Mouse (Mus musculus): ENCODE data around the gene Cx3cr1. TPM values are rescaled to one million over a fixed set of nuclear protein-coding genes. Genes with fewer than 3 reads are reported as not detected.

Gene Cx3cr1
- polyA plus RNA-seq, 1 experiment from 2014 or later = 7.6 TPM

- Histone ChIP-seq H3K9ac (ENCODE audit: low read length) (no peak overlapping the region), H3K9me3 (ENCODE audit: control insufficient read depth, low read length) (no peaks in the 10 kb centered on the region), H3K4me2 (ENCODE audit: low read length) (no peak overlapping the region), H3K27ac (ENCODE audit: low read depth) (no peak overlapping the region), H3K36me3 (ENCODE audit: control insufficient read depth, insufficient read depth, low read length) (no peaks in the 10 kb centered on the region), H3K4me1 (replicated peaks; ENCODE audit: control insufficient read depth, insufficient read depth, low read length) (peaks cover 13% of the 10 kb centered on the region), H3K4me3 (ENCODE audit: low read depth, low read length) (no peak overlapping the region), H3K27me3 (replicated peaks; ENCODE audit: control insufficient read depth, insufficient read depth, low read length) (no peaks in the 10 kb centered on the region)
- ATAC-seq (replicated peaks; ENCODE audit: low FRiP score, low TSS enrichment, low read depth) (no peak), DNase-seq (ENCODE audit: low spot score) (no peak)
- 51% methylated on average over 7 of the region's 7 CpGs for WGBS
Measured at GRCm38 (mm10) chr9:120009226-120009841, 60.3 kb downstream of the Cx3cr1 start.

DNA sequence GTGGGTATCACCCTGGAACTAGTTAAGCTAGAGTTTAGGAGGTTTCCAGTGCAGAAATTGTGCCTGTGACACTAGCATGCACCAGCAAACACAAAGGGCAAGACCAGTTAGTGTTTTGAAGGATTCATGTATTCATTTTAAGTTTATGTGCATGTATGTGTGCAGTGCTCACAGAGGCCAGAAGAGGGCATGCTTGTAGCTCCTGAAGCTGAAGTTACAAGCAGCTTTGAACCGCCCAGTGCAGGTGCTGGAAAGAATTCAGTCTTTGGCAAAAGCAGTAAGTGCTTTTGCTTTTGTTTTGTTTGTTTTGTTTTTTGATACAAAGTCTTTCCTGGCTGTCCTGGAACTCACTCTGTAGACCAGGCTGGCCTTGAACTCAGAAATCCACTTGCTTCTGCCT is 61.8 kb downstream of the Cx3cr1 start:
- Histone ChIP-seq H3K9me3 (ENCODE audit: control insufficient read depth, low read length) (no peaks in the 10 kb centered on the region), H3K4me2 (ENCODE audit: low read length) (no peak overlapping the region), H3K9ac (ENCODE audit: low read length) (no peak overlapping the region), H3K27me3 (replicated peaks; ENCODE audit: control insufficient read depth, insufficient read depth, low read length) (no peaks in the 10 kb centered on the region), H3K27ac (ENCODE audit: low read depth) (no peak overlapping the region), H3K4me1 (replicated peaks; ENCODE audit: control insufficient read depth, insufficient read depth, low read length) (peaks cover 13% of the 10 kb centered on the region), H3K4me3 (ENCODE audit: low read depth, low read length) (no peak overlapping the region), H3K36me3 (ENCODE audit: control insufficient read depth, insufficient read depth, low read length) (no peaks in the 10 kb centered on the region)
- WGBS = 97% methylated on average over 1 of the region's 1 CpGs
- DNase-seq (ENCODE audit: low spot score) (no peak), ATAC-seq (replicated peaks; ENCODE audit: low FRiP score, low TSS enrichment, low read depth) (no peak)

DNA sequence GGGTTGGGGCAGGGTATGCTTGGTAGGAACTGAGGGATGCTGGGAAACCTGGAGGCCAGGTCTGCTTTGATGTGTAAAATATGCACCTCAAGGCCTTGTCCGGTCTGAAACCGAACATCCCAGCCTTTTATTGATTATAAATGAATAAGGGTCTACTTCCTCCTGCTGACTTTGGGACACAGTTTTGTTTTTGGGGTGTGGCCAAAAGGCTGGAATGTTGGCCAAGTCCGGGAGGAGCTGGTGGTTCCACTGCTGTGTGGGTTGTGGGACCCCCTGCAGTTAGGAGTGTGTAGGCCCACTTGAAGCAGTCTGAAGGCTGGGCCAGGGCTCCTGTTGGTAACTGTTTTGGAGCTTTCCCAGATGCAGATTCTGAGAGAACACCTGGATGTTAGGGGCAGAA is 63.7 kb downstream of the Cx3cr1 start:
- Histone ChIP-seq H3K4me3 (ENCODE audit: low read depth, low read length) (no peak overlapping the region), H3K27ac (ENCODE audit: low read depth) (no peak overlapping the region), H3K4me1 (replicated peaks; ENCODE audit: control insufficient read depth, insufficient read depth, low read length) (peaks cover 17% of the 10 kb centered on the region), H3K9ac (ENCODE audit: low read length) (no peak overlapping the region), H3K4me2 (ENCODE audit: low read length) (no peak overlapping the region), H3K27me3 (replicated peaks; ENCODE audit: control insufficient read depth, insufficient read depth, low read length) (no peaks in the 10 kb centered on the region), H3K9me3 (ENCODE audit: control insufficient read depth, low read length) (no peaks in the 10 kb centered on the region), H3K36me3 (ENCODE audit: control insufficient read depth, insufficient read depth, low read length) (no peaks in the 10 kb centered on the region)
- WGBS = 52% methylated on average over 3 of the region's 3 CpGs
- ATAC-seq (replicated peaks; ENCODE audit: low FRiP score, low TSS enrichment, low read depth) (no peak), DNase-seq (ENCODE audit: low spot score) (no peak)

GRCm38 (mm10) chr9:120002893-120003292 is 66.8 kb downstream of the Cx3cr1 start:
- H3K9me3 ChIP-seq (ENCODE audit: control insufficient read depth, low read length) = no peaks in the 10 kb centered on the region
- peaks cover 8% of the 10 kb centered on the region for H3K4me1 ChIP-seq (replicated peaks; ENCODE audit: control insufficient read depth, insufficient read depth, low read length)
- no peak overlapping the region for H3K27ac ChIP-seq (ENCODE audit: low read depth)
- no peak overlapping the region for H3K4me2 ChIP-seq (ENCODE audit: low read length)
- no peaks in the 10 kb centered on the region for H3K27me3 ChIP-seq (replicated peaks; ENCODE audit: control insufficient read depth, insufficient read depth, low read length)
- no peaks in the 10 kb centered on the region for H3K36me3 ChIP-seq (ENCODE audit: control insufficient read depth, insufficient read depth, low read length)
- 76% methylated on average over 5 of the region's 5 CpGs for WGBS
- ATAC-seq (replicated peaks; ENCODE audit: low FRiP score, low TSS enrichment, low read depth) (no peak), DNase-seq (ENCODE audit: low spot score) (no peak)
- H3K9ac ChIP-seq (ENCODE audit: low read length) = no peak overlapping the region
- H3K4me3 ChIP-seq (ENCODE audit: low read depth, low read length) = no peak overlapping the region

- ATAC-seq (replicated peaks; ENCODE audit: low FRiP score, low TSS enrichment, low read depth) (peak; percentile 91), DNase-seq (ENCODE audit: low spot score) (peak; percentile 94)
- peak overlapping the region; percentile 87 for H3K27ac ChIP-seq (ENCODE audit: low read depth)
- H3K9me3 ChIP-seq (ENCODE audit: control insufficient read depth, low read length) = no peaks in the 10 kb centered on the region
- WGBS = 10% methylated on average over 31 of the region's 31 CpGs
- H3K36me3 ChIP-seq (ENCODE audit: control insufficient read depth, insufficient read depth, low read length) = no peaks in the 10 kb centered on the region
- peak overlapping the region; percentile 46 for H3K4me3 ChIP-seq (ENCODE audit: low read depth, low read length)
- H3K9ac ChIP-seq (ENCODE audit: low read length) = peak overlapping the region; percentile 56
- H3K27me3 ChIP-seq (replicated peaks; ENCODE audit: control insufficient read depth, insufficient read depth, low read length) = no peaks in the 10 kb centered on the region
- peaks cover 8% of the 10 kb centered on the region for H3K4me1 ChIP-seq (replicated peaks; ENCODE audit: control insufficient read depth, insufficient read depth, low read length)
- H3K4me2 ChIP-seq (ENCODE audit: low read length) = peak overlapping the region; percentile 77
Measured at GRCm38 (mm10) chr9:120001945-120002725, 67.5 kb downstream of the Cx3cr1 start.

GRCm38 (mm10) chr9:120000761-120001160 is 68.9 kb downstream of the Cx3cr1 start:
- DNase-seq (ENCODE audit: low spot score) (no peak), ATAC-seq (replicated peaks; ENCODE audit: low FRiP score, low TSS enrichment, low read depth) (no peak)
- H3K36me3 ChIP-seq (ENCODE audit: control insufficient read depth, insufficient read depth, low read length) = no peaks in the 10 kb centered on the region
- no peak overlapping the region for H3K27ac ChIP-seq (ENCODE audit: low read depth)
- H3K4me1 ChIP-seq (replicated peaks; ENCODE audit: control insufficient read depth, insufficient read depth, low read length) = peaks cover 8% of the 10 kb centered on the region
- H3K9ac ChIP-seq (ENCODE audit: low read length) = no peak overlapping the region
- H3K27me3 ChIP-seq (replicated peaks; ENCODE audit: control insufficient read depth, insufficient read depth, low read length) = no peaks in the 10 kb centered on the region
- 75% methylated on average over 5 of the region's 5 CpGs for WGBS
- H3K4me3 ChIP-seq (ENCODE audit: low read depth, low read length) = no peak overlapping the region
- no peaks in the 10 kb centered on the region for H3K9me3 ChIP-seq (ENCODE audit: control insufficient read depth, low read length)
- H3K4me2 ChIP-seq (ENCODE audit: low read length) = no peak overlapping the region

DNA sequence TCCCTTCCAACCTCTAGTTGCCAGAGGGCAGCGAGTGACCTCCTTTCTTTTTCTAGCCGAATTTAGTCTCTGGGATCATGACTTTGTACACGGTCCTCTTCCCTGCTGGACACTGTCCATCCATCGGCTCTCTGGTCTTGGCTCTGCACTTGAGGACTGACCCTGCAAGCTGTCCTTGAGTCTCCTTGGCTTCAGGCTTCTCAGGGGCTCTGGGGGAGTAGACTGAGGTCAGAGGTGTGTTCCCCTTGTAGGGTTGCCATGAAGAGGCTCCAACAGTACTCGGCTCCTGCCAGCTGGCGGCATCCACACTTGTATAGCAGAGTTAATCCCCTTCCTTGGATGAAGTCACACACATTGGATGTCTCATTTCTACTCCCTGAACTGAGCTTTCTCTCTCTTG is 70.0 kb downstream of the Cx3cr1 start:
- H3K4me2 ChIP-seq (ENCODE audit: low read length) = no peak overlapping the region
- H3K27me3 ChIP-seq (replicated peaks; ENCODE audit: control insufficient read depth, insufficient read depth, low read length) = no peaks in the 10 kb centered on the region
- H3K36me3 ChIP-seq (ENCODE audit: control insufficient read depth, insufficient read depth, low read length) = no peaks in the 10 kb centered on the region
- no peak overlapping the region for H3K27ac ChIP-seq (ENCODE audit: low read depth)
- peaks cover 8% of the 10 kb centered on the region for H3K4me1 ChIP-seq (replicated peaks; ENCODE audit: control insufficient read depth, insufficient read depth, low read length)
- WGBS = 76% methylated on average over 6 of the region's 6 CpGs
- DNase-seq (ENCODE audit: low spot score) = no peak
- no peak overlapping the region for H3K4me3 ChIP-seq (ENCODE audit: low read depth, low read length)
- ATAC-seq (replicated peaks; ENCODE audit: low FRiP score, low TSS enrichment, low read depth) = no peak
- no peaks in the 10 kb centered on the region for H3K9me3 ChIP-seq (ENCODE audit: control insufficient read depth, low read length)
- no peak overlapping the region for H3K9ac ChIP-seq (ENCODE audit: low read length)

DNA sequence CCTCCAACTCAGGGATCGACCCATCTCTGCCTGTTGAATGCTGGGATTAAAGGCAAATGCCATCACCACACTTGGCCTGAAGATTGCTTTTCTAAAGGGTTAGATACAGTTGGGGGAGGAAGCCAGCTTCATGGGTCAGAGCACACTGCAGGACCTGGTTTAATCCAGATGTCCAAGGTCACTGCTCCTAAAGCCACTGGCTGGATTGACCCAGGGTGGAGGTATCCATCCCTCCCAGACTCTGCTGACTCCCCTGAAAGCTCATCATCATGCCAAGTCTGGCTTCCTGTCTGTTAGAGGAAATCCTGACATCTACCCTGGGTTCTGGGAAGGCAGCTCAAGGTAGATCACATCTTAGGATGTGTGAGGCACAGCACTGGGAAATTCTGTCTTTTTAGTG is 70.9 kb downstream of the Cx3cr1 start:
- Histone ChIP-seq H3K9me3 (ENCODE audit: control insufficient read depth, low read length) (no peaks in the 10 kb centered on the region), H3K36me3 (ENCODE audit: control insufficient read depth, insufficient read depth, low read length) (no peaks in the 10 kb centered on the region), H3K27ac (ENCODE audit: low read depth) (no peak overlapping the region), H3K9ac (ENCODE audit: low read length) (no peak overlapping the region), H3K4me3 (ENCODE audit: low read depth, low read length) (no peak overlapping the region), H3K4me1 (replicated peaks; ENCODE audit: control insufficient read depth, insufficient read depth, low read length) (peaks cover 8% of the 10 kb centered on the region), H3K27me3 (replicated peaks; ENCODE audit: control insufficient read depth, insufficient read depth, low read length) (no peaks in the 10 kb centered on the region), H3K4me2 (ENCODE audit: low read length) (no peak overlapping the region)
- WGBS = 82% methylated on average over 1 of the region's 1 CpGs
- ATAC-seq (replicated peaks; ENCODE audit: low FRiP score, low TSS enrichment, low read depth) (no peak), DNase-seq (ENCODE audit: low spot score) (no peak)

GRCm38 (mm10) chr9:119996080-119996479 is 73.6 kb downstream of the Cx3cr1 start:
- no peaks in the 10 kb centered on the region for H3K4me1 ChIP-seq (replicated peaks; ENCODE audit: control insufficient read depth, insufficient read depth, low read length)
- H3K4me2 ChIP-seq (ENCODE audit: low read length) = no peak overlapping the region
- ATAC-seq (replicated peaks; ENCODE audit: low FRiP score, low TSS enrichment, low read depth) (no peak), DNase-seq (ENCODE audit: low spot score) (no peak)
- H3K4me3 ChIP-seq (ENCODE audit: low read depth, low read length) = no peak overlapping the region
- no peaks in the 10 kb centered on the region for H3K36me3 ChIP-seq (ENCODE audit: control insufficient read depth, insufficient read depth, low read length)
- H3K27me3 ChIP-seq (replicated peaks; ENCODE audit: control insufficient read depth, insufficient read depth, low read length) = no peaks in the 10 kb centered on the region
- WGBS = 78% methylated on average over 4 of the region's 4 CpGs
- no peaks in the 10 kb centered on the region for H3K9me3 ChIP-seq (ENCODE audit: control insufficient read depth, low read length)
- H3K27ac ChIP-seq (ENCODE audit: low read depth) = no peak overlapping the region
- H3K9ac ChIP-seq (ENCODE audit: low read length) = no peak overlapping the region

All from intestine, embryonic 14.5 days (tissue).